Mouse (Mus musculus) kidney, postnatal 4 days (tissue): ENCODE measurements at regions not wholly inside any gene's neighbourhood (a gene's known extent, or its start where the extent isn't known, plus 50 kb on each side); places are given as distances from the start of the nearest gene placed in this dataset.
A peak's percentile ranks its signal among the peaks of the same experiment; 100 is the strongest.
"Not testable (repeated sequence)": the region's sequence is repeated elsewhere in the genome, so short reads cannot be mapped to it uniquely, and the experiment has no call there.

Source experiments
- DNase-seq, 2 experiments: peaks; one replicate each; pipeline ENCODE4 v3.0.0; 2021; ENCODE audit warnings: mixed read lengths in 2 of 2

DNA sequence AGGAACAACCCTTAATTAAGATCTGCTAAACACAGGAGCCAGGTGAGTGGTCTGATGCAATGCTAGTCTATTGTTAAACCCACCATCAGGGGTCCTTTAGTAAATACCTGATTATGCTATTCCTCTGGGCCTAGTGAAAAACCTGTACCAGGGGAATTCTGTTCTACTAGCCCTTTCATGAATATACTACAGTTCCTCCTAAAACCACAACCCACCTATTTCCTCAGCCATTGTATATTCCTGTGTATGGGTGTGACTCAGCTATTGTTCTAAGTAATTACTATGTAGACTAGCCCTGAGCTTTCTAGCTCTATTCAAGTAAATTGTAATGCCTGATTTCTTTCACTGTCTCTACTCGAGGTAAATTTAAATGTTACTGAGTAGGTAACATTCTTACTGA lies 57.0 kb upstream of the Egfem1 start:
- not testable (repeated sequence) for DNase-seq

GRCm38 (mm10) chr3:29027726-29028125 lies 54.1 kb upstream of the Egfem1 start:
- no peak for DNase-seq

GRCm38 (mm10) chr3:29030791-29031190 lies 51.0 kb upstream of the Egfem1 start:
- DNase-seq: no peak

DNA sequence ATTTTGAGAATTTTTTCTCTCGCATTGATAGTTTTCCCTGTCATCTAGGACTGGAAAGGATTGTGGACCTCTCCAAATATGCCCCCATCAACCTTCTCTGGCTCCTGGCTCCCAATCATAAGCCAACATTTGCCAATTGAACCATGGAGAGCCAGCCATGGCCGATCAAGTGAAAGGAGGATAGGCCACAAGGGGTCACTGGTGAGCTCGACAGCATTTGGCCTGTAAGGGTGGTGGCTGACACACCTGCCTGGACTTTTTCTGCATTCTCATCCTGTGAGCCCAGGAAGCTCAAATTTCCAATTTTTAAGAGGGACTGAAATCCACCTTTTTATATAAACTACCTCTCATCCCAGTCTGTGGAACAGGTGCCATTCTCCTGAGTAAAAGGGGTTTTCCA lies 50.0 kb upstream of the Egfem1 start:
- peak; percentile 43 to 50 for DNase-seq
